9 mouse cellular contexts compared by ENCODE assay signal in the genomic region with DNA sequence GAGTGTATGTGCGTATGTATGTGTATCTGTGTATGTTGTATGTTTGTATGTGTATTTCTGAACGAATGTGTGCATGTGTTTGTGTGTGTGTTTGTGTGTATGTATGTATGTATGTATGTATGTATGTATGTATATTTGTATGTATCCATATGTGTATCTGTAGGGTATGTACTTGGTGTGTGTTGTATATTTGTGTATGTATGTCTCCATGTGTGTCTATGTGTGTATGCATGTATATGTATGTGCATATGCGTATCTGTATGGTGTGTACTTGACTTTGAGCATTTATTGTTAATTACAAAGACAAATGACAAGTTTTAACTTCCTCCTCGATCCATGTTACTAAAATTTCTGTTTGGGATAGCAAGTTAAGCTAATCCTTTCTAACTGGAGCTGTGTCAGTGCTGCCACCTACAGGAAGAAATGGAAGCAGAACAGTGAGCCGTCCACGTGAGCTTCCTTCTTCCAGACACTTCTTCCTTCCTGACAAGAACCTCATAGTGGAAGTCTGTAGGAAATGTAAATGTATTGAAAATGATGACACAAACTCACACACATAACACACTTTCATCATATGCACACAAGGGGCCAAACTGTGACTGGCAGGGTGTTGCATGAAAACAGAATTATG.
DNase-seq lines count a peak whose midpoint lies in the region; ATAC-seq and TF ChIP-seq lines count a peak whose summit lies in the region.
"Had no signal": no experiment of that assay in that cellular context is flagged by ENCODE, and none has a peak within 500 bp of the region (broad histone marks: within the 10 kb centered on the region; RNA-seq: fewer than 3 reads in every experiment).

No protein-coding gene starts in this region.

- no peaks in the 10 kb centered on the region for H3K4me1 ChIP-seq in heart, embryonic 11.5 days (ENCODE audit: control insufficient read depth, insufficient read depth, low read length)
- H3K4me1 ChIP-seq in forebrain, embryonic 12.5 days, result no peaks in the 10 kb centered on the region
- H3K4me1 ChIP-seq in kidney, adult 2 months (ENCODE audit: control insufficient read depth, insufficient read depth, low read length), result no peaks in the 10 kb centered on the region
- H3K4me1 ChIP-seq in limb, embryonic 13.5 days, result peaks cover 6% of the 10 kb centered on the region; the same call in 1 of the 2 replicates
- H3K4me1 ChIP-seq: liver, embryonic 13.5 days had no signal

- H3K9ac ChIP-seq in heart, embryonic 11.5 days (ENCODE audit: low read depth, low read length), result no peak overlapping the region
- H3K9ac ChIP-seq in forebrain, embryonic 12.5 days, result no peak overlapping the region
- no peak overlapping the region for H3K9ac ChIP-seq in limb, embryonic 13.5 days
- H3K9ac ChIP-seq: liver, embryonic 13.5 days had no signal

- no peak overlapping the region for H3K4me3 ChIP-seq in heart, embryonic 11.5 days (ENCODE audit: low read depth, low read length)
- no peak overlapping the region for H3K4me3 ChIP-seq in forebrain, embryonic 12.5 days (replicated peaks)
- H3K4me3 ChIP-seq in kidney, adult 2 months (ENCODE audit: insufficient read depth, low read depth, low read length), result no peak overlapping the region
- H3K4me3 ChIP-seq in limb, embryonic 13.5 days, result no peak overlapping the region
- H3K4me3 ChIP-seq: liver, embryonic 13.5 days had no signal

- peak; percentile 21 for DNase-seq in heart, adult 8-10 months (ENCODE audit: low spot score)
- DNase-seq in brain, adult 2 months (ENCODE audit: low read depth, low spot score), result peak; percentile 81
- peak; percentile 33 for DNase-seq in kidney, adult 2 months
- peak; percentile 39 for DNase-seq in neural tube, embryonic 10.5 days (ENCODE audit: extremely low spot score, low spot score)
- DNase-seq: liver, embryonic 13.5 days had no signal

- TF ChIP-seq CTCF in kidney, adult 2 months (conservative IDR thresholded peaks at IDR 0.05; ENCODE audit: insufficient read depth, insufficient read length, low read depth, low read length), result peak; percentile 69

- no peaks in the 10 kb centered on the region for H3K36me3 ChIP-seq in heart, embryonic 11.5 days (ENCODE audit: control insufficient read depth, insufficient read depth, low read length)
- H3K36me3 ChIP-seq in forebrain, embryonic 12.5 days (replicated peaks), result no peaks in the 10 kb centered on the region
- no peaks in the 10 kb centered on the region for H3K36me3 ChIP-seq in kidney, adult 2 months (ENCODE audit: control insufficient read depth, insufficient read depth, low read length)
- H3K36me3 ChIP-seq in limb, embryonic 13.5 days, result no peaks in the 10 kb centered on the region
- H3K36me3 ChIP-seq: liver, embryonic 13.5 days had no signal

- H3K27me3 ChIP-seq in heart, embryonic 11.5 days (ENCODE audit: control insufficient read depth, insufficient read depth, low read length), result no peaks in the 10 kb centered on the region
- no peaks in the 10 kb centered on the region for H3K27me3 ChIP-seq in forebrain, embryonic 12.5 days
- no peaks in the 10 kb centered on the region for H3K27me3 ChIP-seq in kidney, adult 2 months (replicated peaks; ENCODE audit: control insufficient read depth, insufficient read depth, low read length)
- H3K27me3 ChIP-seq in limb, embryonic 13.5 days, result no peaks in the 10 kb centered on the region
- H3K27me3 ChIP-seq: liver, embryonic 13.5 days had no signal

- no peak overlapping the region for H3K27ac ChIP-seq in heart, embryonic 11.5 days (ENCODE audit: low read depth, low read length)
- H3K27ac ChIP-seq in forebrain, embryonic 12.5 days, result no peak overlapping the region
- no peak overlapping the region for H3K27ac ChIP-seq in kidney, adult 2 months (ENCODE audit: insufficient read depth, low read depth, low read length)
- no peak overlapping the region for H3K27ac ChIP-seq in limb, embryonic 13.5 days
- H3K27ac ChIP-seq: liver, embryonic 13.5 days had no signal

- no peaks in the 10 kb centered on the region for H3K9me3 ChIP-seq in heart, embryonic 11.5 days (replicated peaks; ENCODE audit: control insufficient read depth, low read length)
- no peaks in the 10 kb centered on the region for H3K9me3 ChIP-seq in forebrain, embryonic 12.5 days
- H3K9me3 ChIP-seq in limb, embryonic 13.5 days, result no peaks in the 10 kb centered on the region
- H3K9me3 ChIP-seq: liver, embryonic 13.5 days had no signal

- H3K4me2 ChIP-seq in heart, embryonic 11.5 days, result no peak overlapping the region
- H3K4me2 ChIP-seq in forebrain, embryonic 12.5 days, result no peak overlapping the region
- no peak overlapping the region for H3K4me2 ChIP-seq in limb, embryonic 13.5 days (replicated peaks)
- H3K4me2 ChIP-seq: liver, embryonic 13.5 days had no signal

- 42% methylated on average over 6 of the region's 6 CpGs for WGBS in heart, embryonic 11.5 days (ENCODE audit: insufficient replicate concordance)
- 48% methylated on average over 6 of the region's 6 CpGs for WGBS in forebrain, embryonic 12.5 days
- 39% methylated on average over 6 of the region's 6 CpGs for WGBS in kidney, adult 2 months
- WGBS in limb, embryonic 13.5 days, result 42% methylated on average over 6 of the region's 6 CpGs

- ATAC-seq in heart, embryonic 11.5 days (replicated peaks; ENCODE audit: insufficient number of reproducible peaks, low FRiP score, low TSS enrichment), result no peak
- ATAC-seq in forebrain, embryonic 12.5 days (ENCODE audit: low FRiP score), result peak; percentile 69; the same call in 1 of the 2 replicates
- peak; percentile 61; the same call in 1 of the 2 replicates for ATAC-seq in limb, embryonic 13.5 days (ENCODE audit: low FRiP score, low read depth)
- no peak for ATAC-seq in activated CD4-positive, CD25-positive, alpha-beta regulatory T cell, adult 4 months

- TF ChIP-seq POLR2A in kidney, adult 2 months (IDR thresholded peaks at IDR 0.05; ENCODE audit: low read depth, low read length), result no peak

Comparison
In these comparisons a context has a peak if more than half of its experiments do, and no peak if none do; other contexts are left out.
1. DNase-seq: peak in every context shown above with its lines; median percentile 81 in brain, adult 2 months; 39 in neural tube, embryonic 10.5 days; 33 in kidney, adult 2 months; 21 in heart, adult 8-10 months.
2. ATAC-seq: peak in forebrain, embryonic 12.5 days (single experiment) and limb, embryonic 13.5 days (single experiment); none in heart, embryonic 11.5 days (single experiment) and activated CD4-positive, CD25-positive, alpha-beta regulatory T cell, adult 4 months (single experiment).